Mouse (Mus musculus) liver, embryonic 14.5 days (tissue): Measurements from ENCODE around the gene Exo5. TPM values are rescaled to one million over a fixed set of nuclear protein-coding genes. Genes with fewer than 3 reads are reported as not detected.

Source experiments
- ATAC-seq: fragments of 200-750 bp; cut with Nextera tagmentation; 2 replicates; pipeline ENCODE4 v1.8.0; 2017; ENCODE audit warnings: moderate number of reproducible peaks, mild to moderate bottlenecking, moderate library complexity; ENCODE audit not compliant: insufficient read depth
- DNase-seq, 3 experiments: peaks; one replicate each; pipeline ENCODE4 v3.0.0-alpha.2; 2012 to 2013; ENCODE audit warnings: low read depth in 3 of 3, low spot score in 3 of 3
- H3K27ac ChIP-seq: fragments of 300-500 bp; sonication (generic); 2 replicates; pipeline ENCODE4 v1.5.1; 2014; ENCODE audit warnings: moderate library complexity, mild to moderate bottlenecking, control low read depth, inconsistent platforms
- H3K27me3 ChIP-seq: fragments of 300-500 bp; sonication (generic); 2 replicates; pipeline ENCODE4 v1.6.1; 2014; ENCODE audit warnings: mild to moderate bottlenecking, low read length, moderate library complexity; ENCODE audit not compliant: control insufficient read depth, insufficient read depth
- H3K36me3 ChIP-seq: fragments of 300-500 bp; sonication (generic); replicated peaks from 2 replicates; pipeline ENCODE4 v1.6.1; 2014; ENCODE audit warnings: low read depth; ENCODE audit not compliant: control insufficient read depth, insufficient read depth
- H3K4me1 ChIP-seq, 2 experiments: fragments of 200-500 bp in 1 of 2; fragments of 300-500 bp in 1 of 2; sonication (generic) in 1 of 2; replicated peaks; 2 replicates each; pipeline ENCODE4 v1.6.1; 2012 to 2014; ENCODE audit warnings: antibody characterized with exemption in 1 of 2, inconsistent platforms in 1 of 2, low read length in 1 of 2; ENCODE audit not compliant: control insufficient read depth in 2 of 2, insufficient read depth in 2 of 2
- H3K4me2 ChIP-seq: fragments of 300-500 bp; sonication (generic); 2 replicates; pipeline ENCODE4 v1.6.1; 2014; ENCODE audit warnings: low read depth, mild to moderate bottlenecking, control low read depth, moderate library complexity
- H3K4me3 ChIP-seq, 2 experiments: fragments of 200-500 bp in 1 of 2; fragments of 300-500 bp in 1 of 2; sonication (generic) in 1 of 2; 2 replicates each; pipeline ENCODE4 v1.5.1; 2012 to 2014; ENCODE audit warnings: low read depth in 2 of 2, low read length in 2 of 2, mild to moderate bottlenecking in 2 of 2, control low read depth in 1 of 2, inconsistent platforms in 1 of 2, moderate library complexity in 1 of 2; ENCODE audit not compliant: insufficient read depth in 1 of 2
- H3K9ac ChIP-seq: fragments of 300-500 bp; sonication (generic); replicated peaks from 2 replicates; pipeline ENCODE4 v1.6.1; 2014; ENCODE audit warnings: mild to moderate bottlenecking, control low read depth, moderate library complexity
- H3K9me3 ChIP-seq: fragments of 300-500 bp; sonication (generic); 2 replicates; pipeline ENCODE4 v1.6.1; 2016; ENCODE audit warnings: low read length, mixed read lengths; ENCODE audit not compliant: control insufficient read depth
- CTCF ChIP-seq: IDR thresholded peaks from 2 replicates; pipeline ENCODE4 v1.5.1; 2016; ENCODE audit warnings: antibody characterized with exemption, low read depth, control low read depth
- EP300 ChIP-seq: IDR thresholded peaks from 2 replicates; pipeline ENCODE4 v1.6.1; 2016; ENCODE audit warnings: antibody characterized with exemption, low read depth
- WGBS: fragments of 180-500 bp; shearing (Covaris S2); extraction: QIAGEN DNeasy Blood & Tissue Kit; methylation state at CpG from one replicate; pipeline ENCODE4 v1.1.7; 2014; ENCODE audit not compliant: insufficient replicate concordance; 5-methylcytosine and 5-hydroxymethylcytosine counted together
- polyA plus RNA-seq, 2 experiments: library from polyadenylated mRNA; depleted of rRNA in 1 of 2; stranded (reverse) in 1 of 2; unstranded in 1 of 2; fragments of >200 nt; fragmentation: Nextera tagmentation in 1 of 2; extraction: Ambion mirVana in 1 of 2; gene quantifications; 2 replicates each; pipeline versions ENCODE4 v1.2.1 to v1.2.3; 2012 to 2014

The Exo5 gene
- polyA plus RNA-seq, 2 experiments: 5.8 to 7.2 TPM

GRCm38 (mm10) chr4:120895226-120895625 is 29.6 kb downstream of the Exo5 start:
- H3K27ac ChIP-seq: no peak overlapping the region
- no peak overlapping the region for H3K4me2 ChIP-seq
- H3K4me3 ChIP-seq: no peak overlapping the region
- ATAC-seq (no peak), DNase-seq (no peak)
- 67% methylated on average over 7 of the region's 7 CpGs for WGBS
- TF ChIP-seq EP300 (no peak), CTCF (no peak)
- no peaks in the 10 kb centered on the region for H3K9me3 ChIP-seq
- H3K27me3 ChIP-seq: no peaks in the 10 kb centered on the region
- no peaks in the 10 kb centered on the region for H3K36me3 ChIP-seq
- H3K4me1 ChIP-seq: no peaks in the 10 kb centered on the region
- no peak overlapping the region for H3K9ac ChIP-seq

GRCm38 (mm10) chr4:120894584-120894983 is 30.2 kb downstream of the Exo5 start:
- WGBS: 64% methylated on average over 11 of the region's 11 CpGs

GRCm38 (mm10) chr4:120893656-120894401 is 31.0 kb downstream of the Exo5 start:
- H3K4me1 ChIP-seq: no peaks in the 10 kb centered on the region
- ATAC-seq (no peak), DNase-seq (no peak)
- no peak overlapping the region for H3K9ac ChIP-seq
- no peak overlapping the region for H3K27ac ChIP-seq
- no peaks in the 10 kb centered on the region for H3K36me3 ChIP-seq
- no peak overlapping the region for H3K4me2 ChIP-seq
- 61% methylated on average over 11 of the region's 11 CpGs for WGBS
- no peak for TF ChIP-seq EP300
- TF ChIP-seq CTCF: no peak
- H3K4me3 ChIP-seq: no peak overlapping the region
- H3K9me3 ChIP-seq: no peaks in the 10 kb centered on the region
- no peaks in the 10 kb centered on the region for H3K27me3 ChIP-seq

More at GRCm38 (mm10) chr4:120894584-120894983, 30.2 kb downstream of the Exo5 start:
- TF ChIP-seq EP300 (no peak), CTCF (no peak)
- H3K27ac ChIP-seq: no peak overlapping the region
- DNase-seq (no peak), ATAC-seq (no peak)
- H3K4me2 ChIP-seq: no peak overlapping the region
- no peak overlapping the region for H3K9ac ChIP-seq
- no peaks in the 10 kb centered on the region for H3K9me3 ChIP-seq
- H3K4me3 ChIP-seq: no peak overlapping the region
- H3K27me3 ChIP-seq: no peaks in the 10 kb centered on the region
- H3K4me1 ChIP-seq: no peaks in the 10 kb centered on the region
- H3K36me3 ChIP-seq: no peaks in the 10 kb centered on the region

- Histone ChIP-seq H3K4me2 (no peak overlapping the region), H3K27ac (no peak overlapping the region), H3K9ac (no peak overlapping the region), H3K9me3 (no peaks in the 10 kb centered on the region), H3K4me3 (no peak overlapping the region), H3K4me1 (no peaks in the 10 kb centered on the region), H3K36me3 (no peaks in the 10 kb centered on the region), H3K27me3 (no peaks in the 10 kb centered on the region)
- WGBS: 16% methylated on average over 1 of the region's 1 CpGs
- TF ChIP-seq CTCF: no peak
- TF ChIP-seq EP300: no peak
- DNase-seq (no peak), ATAC-seq (no peak)
Measured at GRCm38 (mm10) chr4:120892516-120892915, 32.3 kb downstream of the Exo5 start.

GRCm38 (mm10) chr4:120891960-120892359 is 32.9 kb downstream of the Exo5 start:
- TF ChIP-seq EP300: no peak
- no peak for TF ChIP-seq CTCF
- H3K36me3 ChIP-seq: no peaks in the 10 kb centered on the region
- H3K27ac ChIP-seq: no peak overlapping the region
- H3K27me3 ChIP-seq: no peaks in the 10 kb centered on the region
- H3K4me1 ChIP-seq: no peaks in the 10 kb centered on the region
- no peak for DNase-seq
- ATAC-seq: no peak
- no peak overlapping the region for H3K9ac ChIP-seq
- no peak overlapping the region for H3K4me2 ChIP-seq
- H3K4me3 ChIP-seq: no peak overlapping the region
- no peaks in the 10 kb centered on the region for H3K9me3 ChIP-seq
